Mouse (Mus musculus) heart, adult 2 months (tissue): ENCODE measurements around the gene Galnt9.

ENCODE experiments used
- EP300 ChIP-seq: fragments of 200-500 bp; IDR thresholded peaks from 2 replicates; pipeline ENCODE4 v1.6.1; 2011; ENCODE audit warnings: low read depth, low read length, control low read depth; ENCODE audit not compliant: insufficient read depth
- POLR2A ChIP-seq: fragments of 200-500 bp; IDR thresholded peaks from 2 replicates; pipeline ENCODE4 v1.6.1; 2011; ENCODE audit warnings: mild to moderate bottlenecking, low read depth, low read length, control low read depth; ENCODE audit not compliant: insufficient read depth

DNA sequence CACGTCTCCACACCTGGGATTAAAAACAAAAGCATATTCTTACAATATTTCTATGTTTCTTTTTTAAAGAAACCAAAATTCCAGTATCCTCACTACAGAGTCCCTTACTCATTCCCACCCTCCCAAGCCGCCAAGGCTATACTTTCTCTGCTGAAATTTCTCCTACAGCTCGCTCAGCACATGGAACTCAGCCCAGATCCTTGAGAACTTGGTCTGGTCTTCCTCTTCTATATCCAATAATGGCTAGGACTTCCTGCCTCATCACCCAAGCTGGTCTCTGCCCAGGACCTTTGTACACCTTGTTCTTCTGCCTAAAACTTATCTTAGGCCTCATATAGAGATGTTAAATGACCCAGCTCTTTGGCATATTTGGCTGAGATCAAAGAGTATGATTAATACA is 37.3 kb upstream of the Galnt9 start:
- TF ChIP-seq EP300, result no peak
- no peak for TF ChIP-seq POLR2A
